Mouse (Mus musculus): Measurements from ENCODE around the gene Bola2.

The Bola2 gene

GRCm38 (mm10) chr7:126695210-126695611, at the start of gene Bola2:
Gene Bola2, plus strand, starts transcription at chr7:126695401.
- ATAC-seq (ENCODE audit: insufficient number of reproducible peaks, low FRiP score, low TSS enrichment) = peak; percentile 22; the same call in 1 of the 2 replicates

GRCm38 (mm10) chr7:126645708-126646107, 49.5 kb upstream of the Bola2 start:
- no peak for ATAC-seq (ENCODE audit: insufficient number of reproducible peaks, low FRiP score, low TSS enrichment)

- ATAC-seq (ENCODE audit: insufficient number of reproducible peaks, low FRiP score, low TSS enrichment) = no peak; the same call in 1 of the 2 replicates
Observed at GRCm38 (mm10) chr7:126648486-126648885, 46.7 kb upstream of the Bola2 start.

GRCm38 (mm10) chr7:126649231-126650051, 45.8 kb upstream of the Bola2 start, which contains the start of gene Sgf29:
Gene Sgf29, plus strand, starts transcription at chr7:126649309.
- ATAC-seq (ENCODE audit: insufficient number of reproducible peaks, low FRiP score, low TSS enrichment) = peak; percentile 93

GRCm38 (mm10) chr7:126650852-126651251, 44.3 kb upstream of the Bola2 start:
- no peak for ATAC-seq (ENCODE audit: insufficient number of reproducible peaks, low FRiP score, low TSS enrichment)

- no peak for ATAC-seq (ENCODE audit: insufficient number of reproducible peaks, low FRiP score, low TSS enrichment)
Observed at GRCm38 (mm10) chr7:126653991-126654390, 41.2 kb upstream of the Bola2 start.

GRCm38 (mm10) chr7:126655695-126656094, 39.5 kb upstream of the Bola2 start:
- no peak for ATAC-seq (ENCODE audit: insufficient number of reproducible peaks, low FRiP score, low TSS enrichment)

GRCm38 (mm10) chr7:126657522-126657921, 37.7 kb upstream of the Bola2 start:
- ATAC-seq (ENCODE audit: insufficient number of reproducible peaks, low FRiP score, low TSS enrichment) = no peak

- ATAC-seq (ENCODE audit: insufficient number of reproducible peaks, low FRiP score, low TSS enrichment) = no peak
Observed at GRCm38 (mm10) chr7:126659771-126660170, 35.4 kb upstream of the Bola2 start.

- ATAC-seq (ENCODE audit: insufficient number of reproducible peaks, low FRiP score, low TSS enrichment) = no peak
Observed at GRCm38 (mm10) chr7:126663646-126664045, 31.6 kb upstream of the Bola2 start.

- no peak for ATAC-seq (ENCODE audit: insufficient number of reproducible peaks, low FRiP score, low TSS enrichment)
Observed at GRCm38 (mm10) chr7:126665269-126665668, 29.9 kb upstream of the Bola2 start.

GRCm38 (mm10) chr7:126667495-126668090, 27.6 kb upstream of the Bola2 start:
- no peak for ATAC-seq (ENCODE audit: insufficient number of reproducible peaks, low FRiP score, low TSS enrichment)

GRCm38 (mm10) chr7:126668452-126668851, 26.7 kb upstream of the Bola2 start:
- ATAC-seq (ENCODE audit: insufficient number of reproducible peaks, low FRiP score, low TSS enrichment) = no peak

- ATAC-seq (ENCODE audit: insufficient number of reproducible peaks, low FRiP score, low TSS enrichment) = no peak
Observed at GRCm38 (mm10) chr7:126670152-126670551, 25.0 kb upstream of the Bola2 start.

- ATAC-seq (ENCODE audit: insufficient number of reproducible peaks, low FRiP score, low TSS enrichment) = no peak
Observed at GRCm38 (mm10) chr7:126672111-126672510, 23.1 kb upstream of the Bola2 start.

GRCm38 (mm10) chr7:126675104-126675503, 20.1 kb upstream of the Bola2 start:
- no peak for ATAC-seq (ENCODE audit: insufficient number of reproducible peaks, low FRiP score, low TSS enrichment)

- no peak for ATAC-seq (ENCODE audit: insufficient number of reproducible peaks, low FRiP score, low TSS enrichment)
Observed at GRCm38 (mm10) chr7:126676207-126676606, 19.0 kb upstream of the Bola2 start, which contains the start of gene Sult1a1. Gene Sult1a1, minus strand, starts transcription at chr7:126676432.

- no peak for ATAC-seq (ENCODE audit: insufficient number of reproducible peaks, low FRiP score, low TSS enrichment)
Observed at GRCm38 (mm10) chr7:126676631-126677220, 18.5 kb upstream of the Bola2 start.

- ATAC-seq (ENCODE audit: insufficient number of reproducible peaks, low FRiP score, low TSS enrichment) = no peak
Observed at GRCm38 (mm10) chr7:126678545-126679341, 16.5 kb upstream of the Bola2 start.

- no peak for ATAC-seq (ENCODE audit: insufficient number of reproducible peaks, low FRiP score, low TSS enrichment)
Observed at GRCm38 (mm10) chr7:126679683-126680082, 15.5 kb upstream of the Bola2 start.
